ENCODE assay signal across 14 mouse cellular contexts in the genomic region with DNA sequence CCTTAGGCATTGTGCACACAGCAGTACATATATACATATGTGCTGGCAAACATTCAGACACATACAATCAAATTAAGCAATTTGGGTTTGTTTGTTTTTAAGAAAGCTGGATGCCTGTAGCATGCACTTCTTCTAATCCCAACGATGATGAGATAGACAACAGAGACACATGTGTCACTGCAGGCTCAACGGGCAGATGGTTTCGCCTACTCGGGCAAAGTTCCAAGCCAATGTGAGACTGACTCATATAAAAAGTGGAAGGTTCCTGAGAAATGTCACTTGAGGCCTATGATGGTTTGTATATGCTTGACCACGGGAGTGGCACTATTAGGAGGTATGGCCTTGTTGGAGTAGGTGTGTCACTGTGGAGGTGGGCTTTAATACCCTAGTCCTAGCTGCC. TPM values are rescaled to one million over a fixed set of nuclear protein-coding genes. Genes with fewer than 3 reads are reported as not detected.
DNase-seq lines count a peak whose midpoint lies in the region; ATAC-seq and TF ChIP-seq lines count a peak whose summit lies in the region.
"Had no signal": no experiment of that assay in that cellular context is flagged by ENCODE, and none has a peak within 500 bp of the region (broad histone marks: within the 10 kb centered on the region; RNA-seq: fewer than 3 reads in every experiment).

No protein-coding gene starts in this region.

- H3K27me3 ChIP-seq in heart, embryonic 10.5 days (ENCODE audit: insufficient read depth, poor library complexity, severe bottlenecking) = peaks cover 22% of the 10 kb centered on the region; the same call in 1 of the 2 replicates
- H3K27me3 ChIP-seq in C2C12 (ENCODE audit: control insufficient read depth, insufficient read depth, insufficient read length) = no peaks in the 10 kb centered on the region
- no peaks in the 10 kb centered on the region for H3K27me3 ChIP-seq in forebrain, postnatal 0 days (ENCODE audit: insufficient read depth, low read length)

- 77% methylated on average over 5 of the region's 5 CpGs for WGBS in heart, embryonic 10.5 days
- 75% methylated on average over 5 of the region's 5 CpGs for WGBS in forebrain, postnatal 0 days

- DNase-seq in heart, postnatal 4 days = peak; percentile 17
- DNase-seq in heart, embryonic 10.5 days (ENCODE audit: low spot score) = no peak
- DNase-seq in adrenal gland, postnatal 10 days = peak; percentile 62
- DNase-seq in forebrain, postnatal 0 days = no peak
- DNase-seq in kidney, postnatal 4 days = no peak
- DNase-seq in kidney, adult 8-10 months = no peak
- DNase-seq: gastrocnemius, postnatal 25 days; lung, postnatal 14 days; thymus, postnatal 14 days had no signal

- H3K4me1 ChIP-seq in heart, embryonic 10.5 days = no peaks in the 10 kb centered on the region
- no peaks in the 10 kb centered on the region for H3K4me1 ChIP-seq in forebrain, postnatal 0 days (ENCODE audit: insufficient read depth)

- H3K27ac ChIP-seq in heart, embryonic 10.5 days = no peak overlapping the region
- H3K27ac ChIP-seq in forebrain, postnatal 0 days (ENCODE audit: low read depth, low read length) = no peak overlapping the region
- H3K27ac ChIP-seq: left cerebral cortex, adult 2 months had no signal

- no peaks in the 10 kb centered on the region for H3K9me3 ChIP-seq in heart, embryonic 10.5 days
- H3K9me3 ChIP-seq in forebrain, postnatal 0 days (ENCODE audit: low read length) = no peaks in the 10 kb centered on the region

- H3K9ac ChIP-seq in forebrain, postnatal 0 days = no peak overlapping the region

- H3K79me2 ChIP-seq in C2C12 (ENCODE audit: control insufficient read depth, insufficient read depth) = no peaks in the 10 kb centered on the region

- no peak for TF ChIP-seq CTCF in C2C12 (IDR thresholded peaks at IDR 0.05; ENCODE audit: control insufficient read depth, insufficient read depth, insufficient read length)
- no peak for TF ChIP-seq CTCF in forebrain, postnatal 0 days (IDR thresholded peaks at IDR 0.05; ENCODE audit: low read depth)

- H3K79me3 ChIP-seq in C2C12 (ENCODE audit: low read depth) = no peaks in the 10 kb centered on the region

- no peak overlapping the region for H3K4me2 ChIP-seq in forebrain, postnatal 0 days (ENCODE audit: low read depth)
- H3K4me2 ChIP-seq: liver, embryonic 11.5 days had no signal

- no peak overlapping the region for H3ac ChIP-seq in C2C12 (ENCODE audit: control insufficient read depth, insufficient read length, low read depth)

- no peaks in the 10 kb centered on the region for H3K36me3 ChIP-seq in heart, embryonic 10.5 days
- no peaks in the 10 kb centered on the region for H3K36me3 ChIP-seq in C2C12 (ENCODE audit: control insufficient read depth, insufficient read depth)
- no peaks in the 10 kb centered on the region for H3K36me3 ChIP-seq in forebrain, postnatal 0 days (ENCODE audit: insufficient read depth)

- 0 out of 2 replicates have a peak, but pooled peaks have one; percentile 40 for ATAC-seq in common myeloid progenitor, adult 5-6 weeks (replicated peaks; ENCODE audit: low read depth, poor library complexity, severe bottlenecking)
- no peak for ATAC-seq in forebrain, postnatal 0 days
- ATAC-seq: intestine, embryonic 16.5 days had no signal

- H3K4me3 ChIP-seq in heart, embryonic 10.5 days = no peak overlapping the region
- no peak overlapping the region for H3K4me3 ChIP-seq in C2C12 (ENCODE audit: insufficient read depth, poor library complexity, severe bottlenecking)
- no peak overlapping the region for H3K4me3 ChIP-seq in forebrain, postnatal 0 days (ENCODE audit: low read depth, low read length)
- H3K4me3 ChIP-seq: left cerebral cortex, adult 2 months had no signal

TF ChIP-seq in C2C12, 6 proteins besides CTCF, POLR2A, EP300 and RAD21:
- TF ChIP-seq FOSL1 (IDR thresholded peaks at IDR 0.05; ENCODE audit: insufficient read depth, low read length, poor library complexity, severe bottlenecking) (no peak), MAX (IDR thresholded peaks at IDR 0.05) (peak; percentile 93), USF1 (IDR thresholded peaks at IDR 0.05; ENCODE audit: low read depth) (no peak), MYOD1 (IDR thresholded peaks at IDR 0.05; ENCODE audit: control insufficient read depth, insufficient read length, low read depth) (no peak), CEBPB (IDR thresholded peaks at IDR 0.05; ENCODE audit: low read depth) (no peak), MYOG (IDR thresholded peaks at IDR 0.05; ENCODE audit: control insufficient read depth, extremely low read depth, insufficient read length) (no peak)

RNA-seq across cellular contexts. Expression of gene Slc41a2, which starts 5.5 kb away (rescaled TPM):
- total RNA-seq in heart, postnatal 4 days (2021) = 1 to 10 TPM; 1.7 to 2.3 TPM
- 0.15 and 0.47 TPM in 2 replicates for polyA plus RNA-seq in heart, embryonic 10.5 days (2016; fragmentation: Nextera tagmentation; extraction: Ambion mirVana)
- polyA plus RNA-seq in C2C12 (2012; fragmentation: generic; extraction: Trizol) = 6.5 TPM
- total RNA-seq in adrenal gland, postnatal 10 days (2021) = 1 to 10 TPM; 4.5 to 5.2 TPM
- total RNA-seq in common myeloid progenitor, adult 5-6 weeks (2017) = not detected in 2 replicates
- total RNA-seq in forebrain, postnatal 0 days (2014; rRNA removed) = 22.3 and 23.8 TPM in 2 replicates
- polyA plus RNA-seq in forebrain, postnatal 0 days (2015; fragmentation: Nextera tagmentation; extraction: Ambion mirVana) = 5.5 and 10.1 TPM in 2 replicates

RNA-seq across cellular contexts. Expression of gene D10Wsu102e, which starts 16.9 kb away (rescaled TPM):
- 1 to 10 TPM; 1.1 TPM for total RNA-seq in heart, postnatal 4 days (2021)
- 0.64 and 0.80 TPM in 2 replicates for polyA plus RNA-seq in heart, embryonic 10.5 days (2016; fragmentation: Nextera tagmentation; extraction: Ambion mirVana)
- 0.75 TPM for polyA plus RNA-seq in C2C12 (2012; fragmentation: generic; extraction: Trizol)
- total RNA-seq in adrenal gland, postnatal 10 days (2021) = under 1 TPM; 0.63 to 1.00 TPM
- 1.3 and 1.4 TPM in 2 replicates for total RNA-seq in common myeloid progenitor, adult 5-6 weeks (2017)
- 2.0 and 2.3 TPM in 2 replicates for total RNA-seq in forebrain, postnatal 0 days (2014; rRNA removed)
- 0.47 and 0.61 TPM in 2 replicates for polyA plus RNA-seq in forebrain, postnatal 0 days (2015; fragmentation: Nextera tagmentation; extraction: Ambion mirVana)

Comparison
In these comparisons a context has a peak if more than half of its experiments do, and no peak if none do; other contexts are left out.
1. DNase-seq: peak in heart, postnatal 4 days (single experiment) and adrenal gland, postnatal 10 days (single experiment); none in heart, embryonic 10.5 days (single experiment), forebrain, postnatal 0 days (single experiment), kidney, postnatal 4 days (0 of 2) and kidney, adult 8-10 months (0 of 2).